In genomic region chr12:52132256-52132655, GRCm38 (mm10) we compare ENCODE assay signal across 8 mouse cellular contexts. TPM values are rescaled to one million over a fixed set of nuclear protein-coding genes. Genes with fewer than 3 reads are reported as not detected.
DNase-seq lines count a peak whose midpoint lies in the region; ATAC-seq and TF ChIP-seq lines count a peak whose summit lies in the region.

No protein-coding gene starts in this region.

- no peak for TF ChIP-seq POLR2A in kidney, adult 2 months (IDR thresholded peaks at IDR 0.05; ENCODE audit: low read depth, low read length)

- peaks cover 13% of the 10 kb centered on the region for H3K4me1 ChIP-seq in forebrain, embryonic 14.5 days (ENCODE audit: control insufficient read depth, insufficient read depth, low read length)
- H3K4me1 ChIP-seq in kidney, adult 2 months (ENCODE audit: control insufficient read depth, insufficient read depth, low read length), result no peaks in the 10 kb centered on the region
- H3K4me1 ChIP-seq in midbrain, embryonic 13.5 days (replicated peaks), result peaks cover 11% of the 10 kb centered on the region

- H3K27ac ChIP-seq in forebrain, embryonic 14.5 days (ENCODE audit: low read depth, low read length), result peak overlapping the region; percentile 65
- no peak overlapping the region for H3K27ac ChIP-seq in kidney, adult 2 months (ENCODE audit: insufficient read depth, low read depth, low read length)
- H3K27ac ChIP-seq in midbrain, embryonic 13.5 days, result peak overlapping the region; percentile 45; the same call in 1 of the 2 replicates

- peak; percentile 40; the same call in 1 of the 2 replicates for ATAC-seq in forebrain, embryonic 14.5 days
- ATAC-seq in midbrain, embryonic 13.5 days, result peak; percentile 55; the same call in 1 of the 2 replicates

- WGBS in forebrain, embryonic 14.5 days, result 1% methylated on average over 10 of the region's 10 CpGs
- WGBS in kidney, adult 2 months, result 32% methylated on average over 10 of the region's 10 CpGs
- 1% methylated on average over 10 of the region's 10 CpGs for WGBS in midbrain, embryonic 13.5 days

- H3K4me2 ChIP-seq in forebrain, embryonic 14.5 days (ENCODE audit: low read length), result peak overlapping the region; percentile 31; the same call in 1 of the 2 replicates
- H3K4me2 ChIP-seq in midbrain, embryonic 13.5 days (replicated peaks), result no peak overlapping the region; the same call in 1 of the 2 replicates

- TF ChIP-seq CTCF in kidney, adult 2 months (conservative IDR thresholded peaks at IDR 0.05; ENCODE audit: insufficient read depth, insufficient read length, low read depth, low read length), result no peak

- H3K27me3 ChIP-seq in forebrain, embryonic 14.5 days (replicated peaks; ENCODE audit: control insufficient read depth, insufficient read depth, low read length), result no peaks in the 10 kb centered on the region
- H3K27me3 ChIP-seq in kidney, adult 2 months (replicated peaks; ENCODE audit: control insufficient read depth, insufficient read depth, low read length), result no peaks in the 10 kb centered on the region
- H3K27me3 ChIP-seq in midbrain, embryonic 13.5 days, result no peaks in the 10 kb centered on the region

- H3K36me3 ChIP-seq in forebrain, embryonic 14.5 days (ENCODE audit: control insufficient read depth, insufficient read depth, low read length), result no peaks in the 10 kb centered on the region
- H3K36me3 ChIP-seq in kidney, adult 2 months (ENCODE audit: control insufficient read depth, insufficient read depth, low read length), result no peaks in the 10 kb centered on the region
- no peaks in the 10 kb centered on the region for H3K36me3 ChIP-seq in midbrain, embryonic 13.5 days

- DNase-seq in cerebellum, postnatal 14 days, result peak; percentile 40 to 65
- DNase-seq in cerebellum, adult 9-10 months, result no peak
- DNase-seq in adrenal gland, adult 2 months, result peak; percentile 33
- peak; percentile 68 for DNase-seq in forebrain, embryonic 14.5 days (ENCODE audit: low spot score)
- DNase-seq in kidney, adult 2 months, result peak; percentile 40
- no peak for DNase-seq in frontal cortex, postnatal 14 days (ENCODE audit: low spot score in 2 of 2)
- no peak for DNase-seq in layer of hippocampus, adult 18-20 months (ENCODE audit: low spot score in 2 of 2)

- peak overlapping the region; percentile 29; the same call in 1 of the 2 replicates for H3K9ac ChIP-seq in forebrain, embryonic 14.5 days (ENCODE audit: low read length)
- no peak overlapping the region for H3K9ac ChIP-seq in midbrain, embryonic 13.5 days (replicated peaks)

- H3K9me3 ChIP-seq in forebrain, embryonic 14.5 days (replicated peaks; ENCODE audit: control insufficient read depth, low read length), result no peaks in the 10 kb centered on the region
- H3K9me3 ChIP-seq in midbrain, embryonic 13.5 days, result no peaks in the 10 kb centered on the region

- no peak overlapping the region for H3K4me3 ChIP-seq in forebrain, embryonic 14.5 days (ENCODE audit: low read depth, low read length)
- no peak overlapping the region for H3K4me3 ChIP-seq in kidney, adult 2 months (ENCODE audit: insufficient read depth, low read depth, low read length)
- no peak overlapping the region for H3K4me3 ChIP-seq in midbrain, embryonic 13.5 days (replicated peaks)

RNA-seq across cellular contexts. Expression of gene Nubpl, which starts 34.7 kb away (rescaled TPM):
- total RNA-seq in adrenal gland, adult 2 months (2021), result 10 to 100 TPM in 1 of 2 experiments, 1 to 10 TPM in 1; 9.5 to 10.5 TPM
- polyA plus RNA-seq in adrenal gland, adult 2 months (2012; rRNA removed), result 3.7 and 4.8 TPM in 2 replicates
- 8.5 TPM in 2 replicates for polyA plus RNA-seq in forebrain, embryonic 14.5 days (2014; fragmentation: Nextera tagmentation; extraction: Ambion mirVana)
- polyA plus RNA-seq in kidney, adult 2 months (2012; rRNA removed), result 5.1 and 7.4 TPM in 2 replicates
- 9.5 and 10.2 TPM in 2 replicates for polyA plus RNA-seq in midbrain, embryonic 13.5 days (2015; fragmentation: Nextera tagmentation; extraction: Ambion mirVana)
- 1 to 10 TPM; 5.4 TPM for total RNA-seq in layer of hippocampus, adult 18-20 months (2021)

Comparison
In these comparisons a context has a peak if more than half of its experiments do, and no peak if none do; other contexts are left out.
1. DNase-seq: peak in cerebellum, postnatal 14 days (2 of 2), adrenal gland, adult 2 months (single experiment), forebrain, embryonic 14.5 days (single experiment) and kidney, adult 2 months (single experiment); none in cerebellum, adult 9-10 months (single experiment), frontal cortex, postnatal 14 days (0 of 2) and layer of hippocampus, adult 18-20 months (0 of 2).